Mouse (Mus musculus): ENCODE results near the gene Kif4. TPM values are rescaled to one million over a fixed set of nuclear protein-coding genes. Genes with fewer than 3 reads are reported as not detected.

The Kif4 gene
- under 1 TPM; 0.66 to 0.98 TPM for total RNA-seq (2021)

DNA sequence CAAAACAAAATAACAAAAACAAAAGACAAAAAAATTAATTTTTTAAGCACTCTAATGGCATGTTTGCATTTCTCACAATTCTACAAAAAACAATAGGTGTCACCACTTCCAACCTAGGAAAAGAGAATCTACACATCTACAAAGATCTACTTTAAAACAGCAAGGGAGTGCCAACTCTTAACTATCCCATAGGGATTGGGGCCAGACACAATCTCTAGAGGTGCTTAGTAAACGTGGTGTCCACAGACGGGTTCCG, at the start of gene Kif4:
TSS of gene Kif4 (plus strand) at position 192 of the 256 bp plus-strand sequence.
- intact Hi-C loops (cut with DNase I): loop anchor here (10.0 kb wide), 1 partner anchor 109 kb away; no protein-coding TSS in a partner anchor

GRCm38 (mm10) chrX:100594791-100595190, 30.7 kb upstream of the Kif4 start, which contains the start of gene P2ry4:
TSS of gene P2ry4 (minus strand) at chrX:100594869.
- intact Hi-C loops (cut with DNase I): no loop called here

More for the DNA sequence above, at the start of gene Kif4:
- no peak for DNase-seq (ENCODE audit: low spot score in 2 of 2)

GRCm38 (mm10) chrX:100597439-100597838, 28.1 kb upstream of the Kif4 start:
- intact Hi-C loops (cut with DNase I): no loop called here
- DNase-seq (ENCODE audit: low spot score in 2 of 2): peak; percentile 35 to 74

More at GRCm38 (mm10) chrX:100594791-100595190, 30.7 kb upstream of the Kif4 start, which contains the start of gene P2ry4:
- no peak for DNase-seq (ENCODE audit: low spot score in 2 of 2)

GRCm38 (mm10) chrX:100599755-100600154, 25.8 kb upstream of the Kif4 start:
- peak; percentile 26 to 64 for DNase-seq (ENCODE audit: low spot score in 2 of 2)
- intact Hi-C loops (cut with DNase I): loop anchor here (2.0 kb wide), 1 partner anchor 83 kb away; no protein-coding TSS in a partner anchor

GRCm38 (mm10) chrX:100605314-100605713, 20.2 kb upstream of the Kif4 start, which contains the start of gene Arr3:
TSS of gene Arr3 (plus strand) at chrX:100605497.
- DNase-seq (ENCODE audit: low spot score in 2 of 2): peak in 1 of 2 experiments; percentile 38
- intact Hi-C loops (cut with DNase I): no loop called here

- intact Hi-C loops (cut with DNase I): no loop called here
These were observed 7.0 kb upstream of the Kif4 start for GRCm38 (mm10) chrX:100618488-100618887.

GRCm38 (mm10) chrX:100621366-100621765, 4.2 kb upstream of the Kif4 start:
- intact Hi-C loops (cut with DNase I): loop anchor here (10.0 kb wide), 1 partner anchor 113 kb away; no protein-coding TSS in a partner anchor
- DNase-seq (ENCODE audit: low spot score in 2 of 2): no peak

More at GRCm38 (mm10) chrX:100618488-100618887, 7.0 kb upstream of the Kif4 start:
- DNase-seq (ENCODE audit: low spot score in 2 of 2): no peak

GRCm38 (mm10) chrX:100624242-100624641, 1.3 kb upstream of the Kif4 start:
- no peak for DNase-seq (ENCODE audit: low spot score in 2 of 2)
- intact Hi-C loops (cut with DNase I): loop anchor here (10.0 kb wide), 1 partner anchor 111 kb away; no protein-coding TSS in a partner anchor

- no peak for DNase-seq (ENCODE audit: low spot score in 2 of 2)
- intact Hi-C loops (cut with DNase I): loop anchor here (10.0 kb wide), 1 partner anchor 110 kb away; no protein-coding TSS in a partner anchor
These were observed 391 bp upstream of the Kif4 start for GRCm38 (mm10) chrX:100625146-100625545.

- peak; percentile 86 to 93 for DNase-seq (ENCODE audit: low spot score in 2 of 2)
- intact Hi-C loops (cut with DNase I): loop anchor here (10.0 kb wide), 1 partner anchor 109 kb away; no protein-coding TSS in a partner anchor
These were observed 561 bp downstream of the Kif4 start, which contains the start of gene Pdzd11 for GRCm38 (mm10) chrX:100625802-100626793. TSS of gene Pdzd11 (minus strand) at chrX:100626568.

DNA sequence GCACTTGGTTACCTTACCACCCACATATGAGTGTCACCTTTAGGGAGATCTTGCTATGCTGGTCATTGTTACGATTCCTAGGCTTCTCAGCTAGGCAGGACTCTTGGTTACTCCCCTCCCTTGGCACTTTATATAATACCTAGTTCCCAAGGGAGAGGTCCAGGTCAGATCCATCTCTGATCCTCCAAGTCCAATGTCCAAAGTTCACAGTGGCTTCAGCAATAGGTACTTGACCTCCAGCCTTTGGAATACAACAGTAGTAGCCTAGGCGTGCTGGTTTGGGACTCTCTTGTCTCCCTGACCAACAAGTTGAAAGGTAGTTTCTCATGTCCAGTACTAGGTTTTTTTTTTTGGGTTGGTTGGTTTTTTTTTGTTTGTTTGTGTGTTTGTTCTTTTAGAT, 3.5 kb downstream of the Kif4 start:
- intact Hi-C loops (cut with DNase I): loop anchor here (10.0 kb wide), 1 partner anchor 106 kb away; no protein-coding TSS in a partner anchor
- DNase-seq (ENCODE audit: low spot score in 2 of 2): no peak

- no peak for DNase-seq (ENCODE audit: low spot score in 2 of 2)
- intact Hi-C loops (cut with DNase I): no loop called here
These were observed 12.9 kb downstream of the Kif4 start for GRCm38 (mm10) chrX:100638477-100638876.

DNA sequence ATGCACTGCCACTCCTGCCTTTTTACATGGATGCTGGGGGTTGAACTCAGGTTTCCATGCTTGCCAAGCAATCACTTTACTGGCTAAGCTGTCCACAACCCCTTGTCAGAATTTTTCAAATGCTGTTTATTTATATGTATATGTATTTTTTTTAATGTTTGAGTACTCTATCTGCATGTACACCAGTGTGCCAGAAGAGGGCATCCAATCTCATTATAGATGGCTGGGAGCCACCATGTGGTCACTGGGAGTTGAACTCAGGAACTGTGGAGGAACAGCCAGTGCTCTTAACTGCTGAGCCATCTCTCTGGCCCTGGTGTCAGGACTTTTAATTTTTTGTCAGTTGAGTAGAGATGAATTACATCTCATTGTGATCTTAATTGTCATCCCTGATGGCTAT, 27.3 kb downstream of the Kif4 start:
- intact Hi-C loops (cut with DNase I): no loop called here
- DNase-seq (ENCODE audit: low spot score in 2 of 2): no peak

GRCm38 (mm10) chrX:100664825-100665224, 39.3 kb downstream of the Kif4 start:
- no peak for DNase-seq (ENCODE audit: low spot score in 2 of 2)
- intact Hi-C loops (cut with DNase I): no loop called here

- no peak for DNase-seq (ENCODE audit: low spot score in 2 of 2)
- intact Hi-C loops (cut with DNase I): no loop called here
These were observed 52.7 kb downstream of the Kif4 start for GRCm38 (mm10) chrX:100678204-100678603.

DNA sequence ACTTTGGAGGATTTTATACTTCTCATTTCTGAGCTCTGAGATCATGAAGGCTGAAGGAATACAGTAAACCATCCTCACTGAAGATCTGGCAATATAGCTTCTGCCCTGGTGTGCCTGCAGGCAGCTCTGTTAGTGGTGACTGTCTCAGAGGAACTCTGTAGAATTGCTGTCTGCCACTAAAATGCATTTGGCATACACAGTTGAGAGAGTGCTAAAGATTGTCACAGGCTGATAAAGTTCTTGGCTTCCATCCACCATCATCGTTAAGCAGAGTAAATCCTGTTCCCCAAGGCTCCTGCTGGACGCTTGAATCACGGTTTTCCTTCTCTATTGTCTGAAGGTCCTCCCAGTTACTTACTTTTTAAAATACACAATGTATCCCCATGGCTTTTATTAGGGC, 61.0 kb downstream of the Kif4 start:
- intact Hi-C loops (cut with DNase I): no loop called here
- no peak for DNase-seq (ENCODE audit: low spot score in 2 of 2)

GRCm38 (mm10) chrX:100687360-100688032, 62.0 kb downstream of the Kif4 start:
- intact Hi-C loops (cut with DNase I): no loop called here
- DNase-seq (ENCODE audit: low spot score in 2 of 2): no peak

GRCm38 (mm10) chrX:100688033-100688370, 62.5 kb downstream of the Kif4 start:
- no peak for DNase-seq (ENCODE audit: low spot score in 2 of 2)
- intact Hi-C loops (cut with DNase I): no loop called here

DNA sequence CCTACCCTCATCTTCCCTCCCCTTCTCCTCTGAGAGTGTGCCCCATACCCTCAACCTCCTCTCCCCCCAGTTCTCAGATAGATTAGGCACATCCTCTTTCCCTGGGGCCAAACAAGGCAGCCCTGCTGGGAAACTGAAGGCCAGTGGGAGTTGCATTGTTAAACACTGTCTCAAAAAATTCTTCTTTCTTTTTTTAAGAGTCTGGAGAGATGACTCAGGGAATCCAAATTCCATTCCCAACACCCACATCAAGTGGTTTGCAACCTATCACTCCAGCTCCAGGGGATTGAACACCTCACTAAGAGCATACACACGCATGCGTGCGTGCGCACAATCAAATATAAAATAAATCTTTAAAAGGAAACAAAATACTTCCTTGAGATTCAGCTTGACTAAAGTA, 71.2 kb downstream of the Kif4 start:
- no peak for DNase-seq (ENCODE audit: low spot score in 2 of 2)
- intact Hi-C loops (cut with DNase I): no loop called here

- intact Hi-C loops (cut with DNase I): no loop called here
- DNase-seq (ENCODE audit: low spot score in 2 of 2): no peak
These were observed 82.5 kb downstream of the Kif4 start for GRCm38 (mm10) chrX:100708032-100708431.

Measured in left cerebral cortex, postnatal 25 days (tissue).